Mouse (Mus musculus) MEL (cell line): Measurements from ENCODE around the gene Naaladl2. TPM values are rescaled to one million over a fixed set of nuclear protein-coding genes. Genes with fewer than 3 reads are reported as not detected.

Experiments
- DNase-seq: peaks from one replicate; pipeline ENCODE4 v3.0.0; 2011; ENCODE audit warnings: low read depth, low spot score
- H3K27ac ChIP-seq: 2 replicates; pipeline ENCODE4 v1.5.1; 2012; ENCODE audit warnings: low read depth, mild to moderate bottlenecking, control low read depth, low read length, moderate library complexity; ENCODE audit not compliant: control insufficient read depth
- H3K27me3 ChIP-seq, 2 experiments: fragments of 150-350 bp in 1 of 2; sonication (generic) in 1 of 2; 2 replicates each; pipeline ENCODE4 v1.6.1; 2012; ENCODE audit warnings: low read length in 2 of 2, mild to moderate bottlenecking in 2 of 2, improper control_type of control experiment in 1 of 2, moderate library complexity in 1 of 2; ENCODE audit not compliant: insufficient read depth in 2 of 2, control insufficient read depth in 1 of 2
- H3K36me3 ChIP-seq, 2 experiments: 2 replicates each; pipeline ENCODE4 v1.6.1; 2012 to 2014; ENCODE audit warnings: low read length in 2 of 2, improper control_type of control experiment in 1 of 2, inconsistent platforms in 1 of 2, mild to moderate bottlenecking in 1 of 2; ENCODE audit not compliant: insufficient read depth in 2 of 2, control insufficient read depth in 1 of 2
- H3K4me1 ChIP-seq, 2 experiments: fragments of 150-350 bp in 1 of 2; sonication (generic) in 1 of 2; 2 replicates each; pipeline ENCODE4 v1.6.1; 2012; ENCODE audit warnings: low read length in 2 of 2, improper control_type of control experiment in 1 of 2, mild to moderate bottlenecking in 1 of 2; ENCODE audit not compliant: insufficient read depth in 2 of 2, control insufficient read depth in 1 of 2
- H3K4me3 ChIP-seq, 2 experiments: fragments of 150-350 bp in 1 of 2; sonication (generic) in 1 of 2; 2 replicates each; pipeline ENCODE4 v1.5.1; 2012; ENCODE audit warnings: low read depth in 2 of 2, low read length in 2 of 2, mild to moderate bottlenecking in 2 of 2, moderate library complexity in 2 of 2, control low read depth in 1 of 2, improper control_type of control experiment in 1 of 2; ENCODE audit not compliant: control insufficient read depth in 1 of 2, insufficient read depth in 1 of 2
- H3K79me2 ChIP-seq: 2 replicates; pipeline ENCODE4 v1.6.1; 2012; ENCODE audit warnings: mild to moderate bottlenecking, low read length, moderate library complexity; ENCODE audit not compliant: control insufficient read depth, poor library complexity, insufficient read depth
- H3K9ac ChIP-seq: 2 replicates; pipeline ENCODE4 v1.6.1; 2012; ENCODE audit warnings: low read depth, mild to moderate bottlenecking, control low read depth, low read length, moderate library complexity; ENCODE audit not compliant: control insufficient read depth, poor library complexity, severe bottlenecking
- H3K9me3 ChIP-seq: fragments of 150-350 bp; sonication (generic); replicated peaks from 2 replicates; pipeline ENCODE4 v1.6.1; 2012; ENCODE audit warnings: mild to moderate bottlenecking, low read length, improper control_type of control experiment, moderate library complexity; ENCODE audit not compliant: insufficient read depth
- BHLHE40 ChIP-seq: IDR thresholded peaks from 2 replicates; pipeline ENCODE4 v1.6.1; 2012; ENCODE audit warnings: low read depth, mild to moderate bottlenecking, inconsistent platforms, low read length, improper control_type of control experiment, borderline replicate concordance
- CHD2 ChIP-seq: IDR thresholded peaks from 2 replicates; pipeline ENCODE4 v1.6.1; 2011; ENCODE audit warnings: low read length, improper control_type of control experiment
- CTCF ChIP-seq, 3 experiments: IDR thresholded peaks in 2 of 3; conservative IDR thresholded peaks in 1 of 3; 2 replicates each; pipeline ENCODE4 v1.5.1; 2011 to 2012; ENCODE audit warnings: low read length in 3 of 3, low read depth in 2 of 3, mild to moderate bottlenecking in 2 of 3, improper control_type of control experiment in 1 of 3, inconsistent platforms in 1 of 3, mixed read lengths in 1 of 3, moderate library complexity in 1 of 3; ENCODE audit not compliant: control insufficient read depth in 1 of 3, insufficient read depth in 1 of 3, poor library complexity in 1 of 3, severe bottlenecking in 1 of 3
- E2F4 ChIP-seq: IDR thresholded peaks from 2 replicates; pipeline ENCODE4 v1.6.1; 2011; ENCODE audit warnings: low read depth, low read length, improper control_type of control experiment, borderline replicate concordance
- ELF1 ChIP-seq: IDR thresholded peaks from 2 replicates; pipeline ENCODE4 v1.6.1; 2014; ENCODE audit warnings: low read depth, mild to moderate bottlenecking, inconsistent platforms, low read length, improper control_type of control experiment, moderate library complexity
- GATA1 ChIP-seq: IDR thresholded peaks from 2 replicates; pipeline ENCODE4 v1.6.1; 2011; ENCODE audit warnings: low read depth, low read length, improper control_type of control experiment
- HCFC1 ChIP-seq: IDR thresholded peaks from 2 replicates; pipeline ENCODE4 v1.6.1; 2012; ENCODE audit warnings: low read depth, mild to moderate bottlenecking, inconsistent platforms, low read length, improper control_type of control experiment, moderate library complexity
- JUND ChIP-seq: IDR thresholded peaks from 2 replicates; pipeline ENCODE4 v1.6.1; 2011; ENCODE audit warnings: low read depth, mild to moderate bottlenecking, improper control_type of control experiment, low read length
- MAZ ChIP-seq: IDR thresholded peaks from 2 replicates; pipeline ENCODE4 v1.6.1; 2012; ENCODE audit warnings: low read depth, mild to moderate bottlenecking, inconsistent platforms, low read length, improper control_type of control experiment
- MYB ChIP-seq: IDR thresholded peaks from 2 replicates; pipeline ENCODE4 v1.6.1; 2011; ENCODE audit warnings: mild to moderate bottlenecking, low read depth, low read length, improper control_type of control experiment
- POLR2AphosphoS2 ChIP-seq: IDR thresholded peaks from 2 replicates; pipeline ENCODE4 v1.6.1; 2011; ENCODE audit warnings: low read length, improper control_type of control experiment
- POLR2AphosphoS5 ChIP-seq: IDR thresholded peaks from 2 replicates; pipeline ENCODE4 v1.6.1; 2012; ENCODE audit warnings: low read depth, borderline replicate concordance, mild to moderate bottlenecking, inconsistent platforms, low read length, moderate library complexity, mixed read lengths
- RCOR1 ChIP-seq: IDR thresholded peaks from 2 replicates; pipeline ENCODE4 v1.6.1; 2012; ENCODE audit warnings: low read depth, mild to moderate bottlenecking, inconsistent platforms, low read length, improper control_type of control experiment
- SMC3 ChIP-seq: IDR thresholded peaks from 2 replicates; pipeline ENCODE4 v1.6.1; 2011; ENCODE audit warnings: low read depth, low read length, improper control_type of control experiment
- TAL1 ChIP-seq: IDR thresholded peaks from 2 replicates; pipeline ENCODE4 v1.6.1; 2012; ENCODE audit warnings: mild to moderate bottlenecking, inconsistent platforms, low read length, moderate library complexity, mixed read lengths
- TCF12 ChIP-seq: IDR thresholded peaks from 2 replicates; pipeline ENCODE4 v1.6.1; 2014; ENCODE audit warnings: low read depth, mild to moderate bottlenecking, inconsistent platforms, low read length, improper control_type of control experiment, moderate library complexity
- UBTF ChIP-seq: IDR thresholded peaks from 2 replicates; pipeline ENCODE4 v1.6.1; 2012; ENCODE audit warnings: low read depth, mild to moderate bottlenecking, inconsistent platforms, low read length, improper control_type of control experiment, moderate library complexity, borderline replicate concordance; ENCODE audit not compliant: insufficient read depth
- ZKSCAN1 ChIP-seq: IDR thresholded peaks from 2 replicates; pipeline ENCODE4 v1.6.1; 2012; ENCODE audit warnings: low read depth, mild to moderate bottlenecking, inconsistent platforms, low read length, improper control_type of control experiment, moderate library complexity
- ZNF384 ChIP-seq: IDR thresholded peaks from 2 replicates; pipeline ENCODE4 v1.6.1; 2012; ENCODE audit warnings: low read depth, mild to moderate bottlenecking, inconsistent platforms, low read length, improper control_type of control experiment
- polyA plus RNA-seq, 2 experiments: library from polyadenylated mRNA; stranded (reverse) in 1 of 2; unstranded in 1 of 2; fragments of >175 nt in 1 of 2; fragments of >200 nt in 1 of 2; gene quantifications; 2 replicates each; pipeline versions ENCODE4 v1.2.1 to v1.2.4; 2012; ENCODE audit warnings: low replicate concordance in 2 of 2, low read depth in 1 of 2; ENCODE audit not compliant: insufficient read length in 2 of 2, insufficient read depth in 1 of 2, missing spikeins in 1 of 2
- total RNA-seq: library from RNA; depleted of rRNA; stranded (reverse); fragments of 300-350 nt; gene quantifications from 2 replicates; pipeline ENCODE4 v1.2.3, GENCODE M21; 2012

The Naaladl2 gene
- total and polyA plus RNA-seq, 3 experiments: 0.17 TPM; not detected in 2

GRCm38 (mm10) chr3:25131848-25132247 lies 12.2 kb downstream of the Naaladl2 start:
- no peaks in the 10 kb centered on the region for H3K79me2 ChIP-seq
- no peaks in the 10 kb centered on the region for H3K9me3 ChIP-seq
- H3K9ac ChIP-seq: no peak overlapping the region
- TF ChIP-seq POLR2AphosphoS5: no peak
- TF ChIP-seq UBTF: no peak
- TF ChIP-seq RCOR1: no peak
- TF ChIP-seq E2F4: no peak
- TF ChIP-seq ZKSCAN1: no peak
- no peak for TF ChIP-seq HCFC1
- TF ChIP-seq ELF1: no peak
- TF ChIP-seq BHLHE40: no peak
- no peak for TF ChIP-seq TCF12
- no peak for TF ChIP-seq MAZ
- no peak for TF ChIP-seq CHD2
- TF ChIP-seq ZNF384: no peak
- TF ChIP-seq GATA1: no peak
- TF ChIP-seq TAL1: no peak
- H3K27me3 ChIP-seq: no peaks in the 10 kb centered on the region
- no peaks in the 10 kb centered on the region for H3K4me1 ChIP-seq
- H3K27ac ChIP-seq: no peak overlapping the region
- no peaks in the 10 kb centered on the region for H3K36me3 ChIP-seq
- no peak for DNase-seq
- H3K4me3 ChIP-seq: no peak overlapping the region

GRCm38 (mm10) chr3:25127864-25128263 lies 16.2 kb downstream of the Naaladl2 start:
- no peak overlapping the region for H3K4me3 ChIP-seq
- no peak for TF ChIP-seq ELF1
- no peak for TF ChIP-seq MYB
- no peak for TF ChIP-seq ZNF384
- no peak for TF ChIP-seq HCFC1
- no peak for TF ChIP-seq POLR2AphosphoS2
- TF ChIP-seq BHLHE40: no peak
- no peak for TF ChIP-seq JUND
- TF ChIP-seq RCOR1: no peak
- no peak for TF ChIP-seq CTCF (IDR thresholded peaks at IDR 0.05 in 2 of 3, conservative IDR thresholded peaks at IDR 0.05 in 1 of 3; ENCODE audit: control insufficient read depth in 1 of 3, insufficient read depth in 1 of 3, low read depth in 2 of 3, low read length in 3 of 3, poor library complexity in 1 of 3, severe bottlenecking in 1 of 3)
- TF ChIP-seq SMC3: no peak
- H3K27ac ChIP-seq: no peak overlapping the region
- no peaks in the 10 kb centered on the region for H3K27me3 ChIP-seq
- no peaks in the 10 kb centered on the region for H3K36me3 ChIP-seq
- no peaks in the 10 kb centered on the region for H3K4me1 ChIP-seq
- no peak overlapping the region for H3K9ac ChIP-seq
- no peaks in the 10 kb centered on the region for H3K79me2 ChIP-seq
- DNase-seq: peak; percentile 13
- no peaks in the 10 kb centered on the region for H3K9me3 ChIP-seq
